Mouse (Mus musculus) embryo, embryonic 9.5 days (tissue): ENCODE measurements at regions not wholly inside any gene's neighbourhood (a gene's known extent, or its start where the extent isn't known, plus 50 kb on each side); places are given as distances from the start of the nearest gene placed in this dataset.

Source experiments
- DNase-seq: peaks from one replicate; pipeline ENCODE4 v3.0.0-alpha.2; 2017; ENCODE audit errors: extremely low spot score

GRCm38 (mm10) chr5:99782806-99783205 lies 53.9 kb upstream of the Rasgef1b start:
- DNase-seq = no peak

GRCm38 (mm10) chr5:99785850-99786249 lies 57.0 kb upstream of the Rasgef1b start:
- DNase-seq = no peak

- peak; percentile 6 for DNase-seq
Measured at GRCm38 (mm10) chr5:99787239-99787638, 58.4 kb upstream of the Rasgef1b start.

- DNase-seq = no peak
Measured at GRCm38 (mm10) chr5:99787665-99788366, 59.0 kb upstream of the Rasgef1b start.

GRCm38 (mm10) chr5:99790733-99791132 lies 61.9 kb upstream of the Rasgef1b start:
- DNase-seq = no peak

- DNase-seq = peak; percentile 11
Measured at GRCm38 (mm10) chr5:99800543-99800942, 71.7 kb upstream of the Rasgef1b start.

- no peak for DNase-seq
Measured at GRCm38 (mm10) chr5:99801791-99802450, 73.1 kb upstream of the Rasgef1b start.

GRCm38 (mm10) chr5:99826861-99827260 lies 79.2 kb upstream of the Vamp9 start:
- DNase-seq = no peak

- DNase-seq = no peak
Measured at GRCm38 (mm10) chr5:99828516-99828915, 77.5 kb upstream of the Vamp9 start.

- no peak for DNase-seq
Measured at GRCm38 (mm10) chr5:99838236-99838775, 67.7 kb upstream of the Vamp9 start.

GRCm38 (mm10) chr5:99839661-99840060 lies 66.4 kb upstream of the Vamp9 start:
- no peak for DNase-seq

- DNase-seq = no peak
Measured at GRCm38 (mm10) chr5:99840884-99841283, 65.2 kb upstream of the Vamp9 start.

GRCm38 (mm10) chr5:99845565-99846255 lies 60.3 kb upstream of the Vamp9 start:
- DNase-seq = no peak

- DNase-seq = no peak
Measured at GRCm38 (mm10) chr5:99848158-99848988, 57.7 kb upstream of the Vamp9 start.

GRCm38 (mm10) chr5:99849001-99849400 lies 57.1 kb upstream of the Vamp9 start:
- no peak for DNase-seq

GRCm38 (mm10) chr5:99852316-99852715 lies 53.7 kb upstream of the Vamp9 start:
- DNase-seq = no peak
